Mouse (Mus musculus) embryonic fibroblast, embryonic 13.5 days (primary cell): ENCODE measurements around the gene Arg1.

Source experiments
- CTCF ChIP-seq: IDR thresholded peaks from 2 replicates; pipeline ENCODE4 v1.5.1; 2011; ENCODE audit warnings: mild to moderate bottlenecking, control low read depth, low read length, moderate library complexity, borderline replicate concordance; ENCODE audit not compliant: insufficient read depth
- POLR2A ChIP-seq: IDR thresholded peaks from 2 replicates; pipeline ENCODE4 v1.6.1; 2011; ENCODE audit warnings: low read depth, mild to moderate bottlenecking, control low read depth, low read length, moderate library complexity

- TF ChIP-seq CTCF (no peak), POLR2A (no peak)
Observed at GRCm38 (mm10) chr10:24961889-24962288, 34.6 kb upstream of the Arg1 start.
